Mouse (Mus musculus) embryonic fibroblast, embryonic 13.5 days (primary cell): Measurements from ENCODE around the gene Maml1.

ENCODE experiments used
- CTCF ChIP-seq: IDR thresholded peaks from 2 replicates; pipeline ENCODE4 v1.5.1; 2011; ENCODE audit warnings: mild to moderate bottlenecking, control low read depth, low read length, moderate library complexity, borderline replicate concordance; ENCODE audit not compliant: insufficient read depth
- POLR2A ChIP-seq: IDR thresholded peaks from 2 replicates; pipeline ENCODE4 v1.6.1; 2011; ENCODE audit warnings: low read depth, mild to moderate bottlenecking, control low read depth, low read length, moderate library complexity

- TF ChIP-seq CTCF (no peak), POLR2A (no peak)
Measured at GRCm38 (mm10) chr11:50329378-50329777, 37.3 kb upstream of the Maml1 start.
